Mouse (Mus musculus) frontal cortex, postnatal 14 days (tissue): Measurements from ENCODE around the gene Ston1.
A peak's percentile ranks its signal among the peaks of the same experiment; 100 is the strongest.

ENCODE experiments used
- DNase-seq, 2 experiments: peaks; one replicate each; pipeline ENCODE4 v3.0.0; 2022; ENCODE audit warnings: low spot score in 2 of 2

Ston1 gene

GRCm38 (mm10) chr17:88587371-88587770 lies 10.1 kb upstream of the Ston1 start:
- no peak for DNase-seq

- DNase-seq = no peak
Observed at GRCm38 (mm10) chr17:88588228-88588627, 9.3 kb upstream of the Ston1 start.

GRCm38 (mm10) chr17:88590251-88590650 lies 7.2 kb upstream of the Ston1 start:
- DNase-seq = no peak

- DNase-seq = no peak
Observed at GRCm38 (mm10) chr17:88595071-88595470, 2.4 kb upstream of the Ston1 start.

- no peak for DNase-seq
Observed at GRCm38 (mm10) chr17:88596068-88596467, 1.4 kb upstream of the Ston1 start.

- peak in 1 of 2 experiments; percentile 63 for DNase-seq
Observed at GRCm38 (mm10) chr17:88596544-88597221, 801 bp upstream of the Ston1 start.

GRCm38 (mm10) chr17:88598056-88598420 lies 554 bp downstream of the Ston1 start:
- DNase-seq = no peak

GRCm38 (mm10) chr17:88598570-88599368 lies 1.3 kb downstream of the Ston1 start:
- DNase-seq = no peak

GRCm38 (mm10) chr17:88600492-88601026 lies 3.1 kb downstream of the Ston1 start:
- no peak for DNase-seq

- DNase-seq = no peak
Observed at GRCm38 (mm10) chr17:88603943-88604342, 6.5 kb downstream of the Ston1 start.

GRCm38 (mm10) chr17:88606056-88606455 lies 8.6 kb downstream of the Ston1 start:
- DNase-seq = no peak

- no peak for DNase-seq
Observed at GRCm38 (mm10) chr17:88609361-88609760, 11.9 kb downstream of the Ston1 start.

GRCm38 (mm10) chr17:88611057-88611456 lies 13.6 kb downstream of the Ston1 start:
- no peak for DNase-seq

- DNase-seq = no peak
Observed at GRCm38 (mm10) chr17:88613172-88613571, 15.7 kb downstream of the Ston1 start.

GRCm38 (mm10) chr17:88613721-88614120 lies 16.2 kb downstream of the Ston1 start:
- DNase-seq = no peak

GRCm38 (mm10) chr17:88614234-88614633 lies 16.8 kb downstream of the Ston1 start:
- no peak for DNase-seq

- DNase-seq = no peak
Observed at GRCm38 (mm10) chr17:88614733-88615132, 17.2 kb downstream of the Ston1 start.

GRCm38 (mm10) chr17:88615492-88616155 lies 18.1 kb downstream of the Ston1 start:
- DNase-seq = no peak

GRCm38 (mm10) chr17:88620935-88621334 lies 23.5 kb downstream of the Ston1 start:
- DNase-seq = no peak

- no peak for DNase-seq
Observed at GRCm38 (mm10) chr17:88621374-88621773, 23.9 kb downstream of the Ston1 start.

GRCm38 (mm10) chr17:88622711-88623110 lies 25.2 kb downstream of the Ston1 start:
- no peak for DNase-seq

GRCm38 (mm10) chr17:88624386-88624785 lies 26.9 kb downstream of the Ston1 start:
- DNase-seq = no peak
